Mouse (Mus musculus): ENCODE results near the gene Dnase2a. TPM values are rescaled to one million over a fixed set of nuclear protein-coding genes. Genes with fewer than 3 reads are reported as not detected.
A peak's percentile ranks its signal among the peaks of the same experiment; 100 is the strongest.

The Dnase2a gene
- total and polyA plus RNA-seq, 3 experiments, result 53.7 to 83.4 TPM; not detected in 1

- TF ChIP-seq USF2 (IDR thresholded peaks at IDR 0.05; ENCODE audit: borderline replicate concordance in 1 of 2, insufficient read depth in 1 of 2, low read depth in 1 of 2, low read length in 2 of 2), result no peak
- no peak for TF ChIP-seq CHD1 (IDR thresholded peaks at IDR 0.05; ENCODE audit: low read depth, low read length)
- no peak for TF ChIP-seq TBP (IDR thresholded peaks at IDR 0.05; ENCODE audit: low read depth, low read length)
These were observed 19.2 kb upstream of the Dnase2a start (continued) for GRCm38 (mm10) chr8:84889141-84889540.

- Histone ChIP-seq H3K27ac (ENCODE audit: control insufficient read depth, low read depth, low read length) (peak overlapping the region; percentile 18; the same call in 1 of the 2 replicates), H3K9ac (ENCODE audit: control insufficient read depth, low read depth, low read length, poor library complexity, severe bottlenecking) (peak overlapping the region; percentile 72), H3K79me2 (ENCODE audit: control insufficient read depth, insufficient read depth, low read length, poor library complexity) (peaks cover 4% of the 10 kb centered on the region; the same call in 1 of the 2 replicates), H3K36me3 (ENCODE audit: control insufficient read depth in 1 of 2, insufficient read depth in 2 of 2, low read length in 2 of 2) (peaks cover under 1 to 18% of the 10 kb centered on the region in 2 experiments), H3K9me3 (replicated peaks; ENCODE audit: insufficient read depth, low read length) (no peaks in the 10 kb centered on the region), H3K27me3 (ENCODE audit: control insufficient read depth in 1 of 2, insufficient read depth in 2 of 2, low read length in 2 of 2) (no peaks in the 10 kb centered on the region), H3K4me1 (ENCODE audit: control insufficient read depth in 1 of 2, insufficient read depth in 2 of 2, low read length in 2 of 2) (peaks cover 10 to 31% of the 10 kb centered on the region in 2 experiments), H3K4me3 (ENCODE audit: control insufficient read depth in 1 of 2, insufficient read depth in 1 of 2, low read depth in 2 of 2, low read length in 2 of 2) (peak overlapping the region; percentile 55 to 76)
- TF ChIP-seq MAX (IDR thresholded peaks at IDR 0.05; ENCODE audit: low read length) (peak; percentile 41; the same call in 1 of the 2 replicates), CHD1 (IDR thresholded peaks at IDR 0.05; ENCODE audit: low read depth, low read length) (0 out of 2 replicates have a peak, but pooled peaks have one; percentile 75), GATA1 (IDR thresholded peaks at IDR 0.05; ENCODE audit: low read depth, low read length) (0 out of 2 replicates have a peak, but pooled peaks have one; percentile 30), ETS1 (IDR thresholded peaks at IDR 0.05; ENCODE audit: low read depth, low read length) (peak; percentile 59), RAD21 (IDR thresholded peaks at IDR 0.05; ENCODE audit: low read depth, low read length) (no peak), MYC (IDR thresholded peaks at IDR 0.05; ENCODE audit: low read depth, low read length) (no peak), MXI1 (IDR thresholded peaks at IDR 0.05; ENCODE audit: low read depth, low read length) (peak; percentile 8; the same call in 1 of the 2 replicates), NELFE (IDR thresholded peaks at IDR 0.05; ENCODE audit: low read depth, low read length) (0 out of 2 replicates have a peak, but pooled peaks have one; percentile 2)
- peak; percentile 35 for DNase-seq (ENCODE audit: low read depth, low spot score)
These were observed 15.2 kb upstream of the Dnase2a start for GRCm38 (mm10) chr8:84892993-84893708.

- TF ChIP-seq JUND (IDR thresholded peaks at IDR 0.05; ENCODE audit: low read depth, low read length) (no peak), ETS1 (IDR thresholded peaks at IDR 0.05; ENCODE audit: low read depth, low read length) (0 out of 2 replicates have a peak, but pooled peaks have one; percentile 10), SIN3A (IDR thresholded peaks at IDR 0.05; ENCODE audit: low read length) (peak; percentile 100), NELFE (IDR thresholded peaks at IDR 0.05; ENCODE audit: low read depth, low read length) (peak; percentile 71), ZC3H11A (IDR thresholded peaks at IDR 0.05; ENCODE audit: low read depth, low read length) (no peak), ZKSCAN1 (IDR thresholded peaks at IDR 0.05; ENCODE audit: low read depth, low read length) (no peak), USF1 (IDR thresholded peaks at IDR 0.05; ENCODE audit: low read depth, low read length) (no peak), USF2 (IDR thresholded peaks at IDR 0.05; ENCODE audit: borderline replicate concordance in 1 of 2, insufficient read depth in 1 of 2, low read depth in 1 of 2, low read length in 2 of 2) (no peak), MXI1 (IDR thresholded peaks at IDR 0.05; ENCODE audit: low read depth, low read length) (peak; percentile 75), CHD1 (IDR thresholded peaks at IDR 0.05; ENCODE audit: low read depth, low read length) (no peak), TBP (IDR thresholded peaks at IDR 0.05; ENCODE audit: low read depth, low read length) (peak; percentile 68), GATA1 (IDR thresholded peaks at IDR 0.05; ENCODE audit: low read depth, low read length) (no peak), TAL1 (IDR thresholded peaks at IDR 0.05; ENCODE audit: low read length) (no peak), SMC3 (IDR thresholded peaks at IDR 0.05; ENCODE audit: low read depth, low read length) (no peak), HCFC1 (IDR thresholded peaks at IDR 0.05; ENCODE audit: low read depth, low read length) (peak; percentile 84), ZMIZ1 (IDR thresholded peaks at IDR 0.05; ENCODE audit: low read depth, low read length) (peak; percentile 55; the same call in 1 of the 2 replicates), POLR2A (IDR thresholded peaks at IDR 0.05; ENCODE audit: control insufficient read depth in 1 of 2, insufficient read depth in 1 of 2, low read depth in 1 of 2, low read length in 2 of 2, poor library complexity in 1 of 2) (peak in 1 of 2 experiments; percentile 61; a peak in 2 of 4 replicates), CHD2 (IDR thresholded peaks at IDR 0.05; ENCODE audit: low read length) (no peak), UBTF (IDR thresholded peaks at IDR 0.05; ENCODE audit: borderline replicate concordance, insufficient read depth, low read depth, low read length) (peak; percentile 73; the same call in 1 of the 2 replicates), ELF1 (IDR thresholded peaks at IDR 0.05; ENCODE audit: low read depth, low read length) (peak; percentile 91), TCF12 (IDR thresholded peaks at IDR 0.05; ENCODE audit: low read depth, low read length) (no peak), POLR2AphosphoS5 (IDR thresholded peaks at IDR 0.05; ENCODE audit: borderline replicate concordance, low read depth, low read length) (no peak)
- peak; percentile 98 for DNase-seq (ENCODE audit: low read depth, low spot score)
- Histone ChIP-seq H3K9ac (ENCODE audit: control insufficient read depth, low read depth, low read length, poor library complexity, severe bottlenecking) (peak within 1 kb of the TSS; percentile 72), H3K27me3 (ENCODE audit: control insufficient read depth in 1 of 2, insufficient read depth in 2 of 2, low read length in 2 of 2) (no peaks in the 10 kb centered on the region), H3K27ac (ENCODE audit: control insufficient read depth, low read depth, low read length) (peak within 1 kb of the TSS; percentile 24), H3K36me3 (ENCODE audit: control insufficient read depth in 1 of 2, insufficient read depth in 2 of 2, low read length in 2 of 2) (peaks cover 0 to 18% of the 10 kb centered on the region in 2 experiments; a peak in 2 of 4 replicates), H3K79me2 (ENCODE audit: control insufficient read depth, insufficient read depth, low read length, poor library complexity) (peaks cover 4% of the 10 kb centered on the region; the same call in 1 of the 2 replicates), H3K4me1 (ENCODE audit: control insufficient read depth in 1 of 2, insufficient read depth in 2 of 2, low read length in 2 of 2) (peaks cover 10 to 27% of the 10 kb centered on the region in 2 experiments), H3K4me3 (ENCODE audit: control insufficient read depth in 1 of 2, insufficient read depth in 1 of 2, low read depth in 2 of 2, low read length in 2 of 2) (peak within 1 kb of the TSS; percentile 55 to 76), H3K9me3 (replicated peaks; ENCODE audit: insufficient read depth, low read length) (no peaks in the 10 kb centered on the region)
These were observed 14.6 kb upstream of the Dnase2a start, which contains the start of gene Gcdh for GRCm38 (mm10) chr8:84893709-84894134. Gene Gcdh (minus strand): TSS chr8:84893921.
